Mouse (Mus musculus): Measurements from ENCODE around the gene Mbd3l1.

The Mbd3l1 gene

GRCm38 (mm10) chr9:18478168-18478567, at the start of gene Mbd3l1, which contains the start of gene Zfp558:
TSS of gene Mbd3l1 (plus strand) at chr9:18478359.
TSS of gene Zfp558 (minus strand) at chr9:18478268.
- DNase-seq (ENCODE audit: low read depth, low spot score) = no peak

GRCm38 (mm10) chr9:18430354-18430753, 47.8 kb upstream of the Mbd3l1 start, which contains the start of gene Mbd3l2:
TSS of gene Mbd3l2 (plus strand) at chr9:18430654.
- no peak for DNase-seq (ENCODE audit: low read depth, low spot score)

GRCm38 (mm10) chr9:18431687-18432086, 46.5 kb upstream of the Mbd3l1 start:
- no peak for DNase-seq (ENCODE audit: low read depth, low spot score)

- no peak for DNase-seq (ENCODE audit: low read depth, low spot score)
These were observed 21.6 kb upstream of the Mbd3l1 start for GRCm38 (mm10) chr9:18456520-18456919.

GRCm38 (mm10) chr9:18467350-18467749, 10.8 kb upstream of the Mbd3l1 start:
- no peak for DNase-seq (ENCODE audit: low read depth, low spot score)

- DNase-seq (ENCODE audit: low read depth, low spot score) = no peak
These were observed 10.2 kb upstream of the Mbd3l1 start for GRCm38 (mm10) chr9:18468005-18468404.

- peak; percentile 40 for DNase-seq (ENCODE audit: low read depth, low spot score)
These were observed 4.6 kb upstream of the Mbd3l1 start for GRCm38 (mm10) chr9:18473324-18474128.

GRCm38 (mm10) chr9:18508098-18508497, 29.9 kb downstream of the Mbd3l1 start:
- no peak for DNase-seq (ENCODE audit: low read depth, low spot score)
